Mouse (Mus musculus) heart, adult 2 months (tissue): ENCODE measurements at regions not wholly inside any gene's neighbourhood (a gene's known extent, or its start where the extent isn't known, plus 50 kb on each side); places are given as distances from the start of the nearest gene placed in this dataset.

Source experiments
- CTCF ChIP-seq: fragments of 200-600 bp; IDR thresholded peaks from 2 replicates; pipeline ENCODE4 v1.8.1; 2022; ENCODE audit warnings: antibody characterized with exemption, mild to moderate bottlenecking, moderate library complexity
- POLR2A ChIP-seq: fragments of 200-500 bp; IDR thresholded peaks from 2 replicates; pipeline ENCODE4 v1.6.1; 2011; ENCODE audit warnings: mild to moderate bottlenecking, low read depth, low read length, control low read depth; ENCODE audit not compliant: insufficient read depth

GRCm38 (mm10) chr7:72938842-72939241, 436.5 kb upstream of the Rgma start:
- TF ChIP-seq POLR2A (no peak), CTCF (no peak)
